Mouse (Mus musculus) liver, adult 2 months (tissue): Measurements from ENCODE around the gene Gm48551. TPM values are rescaled to one million over a fixed set of nuclear protein-coding genes. Genes with fewer than 3 reads are reported as not detected.

ENCODE experiments used
- DNase-seq: peaks from one replicate; pipeline ENCODE4 v3.0.0-alpha.2; 2011; ENCODE audit warnings: low read depth, low spot score; ENCODE audit errors: extremely low read depth
- H3K27ac ChIP-seq: fragments of 200-500 bp; replicated peaks from 2 replicates; pipeline ENCODE4 v1.5.1; 2012; ENCODE audit warnings: low read depth, mild to moderate bottlenecking, control low read depth, inconsistent platforms, low read length; ENCODE audit not compliant: insufficient read depth
- H3K27me3 ChIP-seq: fragments of 200-500 bp; 2 replicates; pipeline ENCODE4 v1.6.1; 2012; ENCODE audit warnings: mild to moderate bottlenecking, moderate library complexity, low read length, inconsistent platforms; ENCODE audit not compliant: control insufficient read depth, insufficient read depth
- H3K36me3 ChIP-seq: fragments of 200-500 bp; 2 replicates; pipeline ENCODE4 v1.6.1; 2012; ENCODE audit warnings: low read length, inconsistent platforms; ENCODE audit not compliant: control insufficient read depth, insufficient read depth
- H3K4me1 ChIP-seq: fragments of 200-500 bp; 2 replicates; pipeline ENCODE4 v1.6.1; 2011; ENCODE audit warnings: low read length; ENCODE audit not compliant: control insufficient read depth, insufficient read depth
- H3K4me3 ChIP-seq: fragments of 200-500 bp; 2 replicates; pipeline ENCODE4 v1.5.1; 2011; ENCODE audit warnings: low read depth, mild to moderate bottlenecking, control low read depth, low read length, moderate library complexity; ENCODE audit not compliant: insufficient read depth
- H3K79me2 ChIP-seq: fragments of 200-500 bp; 2 replicates; pipeline ENCODE4 v1.6.1; 2012; ENCODE audit warnings: inconsistent platforms, mild to moderate bottlenecking, low read length, moderate library complexity; ENCODE audit not compliant: control insufficient read depth, insufficient read depth
- H3K9ac ChIP-seq: fragments of 200-500 bp; 2 replicates; pipeline ENCODE4 v1.6.1; 2012; ENCODE audit warnings: low read depth, mild to moderate bottlenecking, control low read depth, inconsistent platforms, low read length
- CTCF ChIP-seq: fragments of 200-500 bp; IDR thresholded peaks from 2 replicates; pipeline ENCODE4 v1.5.1; 2011; ENCODE audit warnings: low read depth, low read length, control low read depth
- POLR2A ChIP-seq: fragments of 200-500 bp; IDR thresholded peaks from 2 replicates; pipeline ENCODE4 v1.6.1; 2011; ENCODE audit warnings: low read length, control low read depth; ENCODE audit not compliant: insufficient read depth; ENCODE audit errors: extremely low read depth
- WGBS: fragments of 180-500 bp; shearing (Covaris S2); methylation state at CpG from one replicate; pipeline ENCODE4 v1.1.7; 2018; 5-methylcytosine and 5-hydroxymethylcytosine counted together
- polyA plus RNA-seq: library from polyadenylated mRNA; depleted of rRNA; stranded (reverse); fragments of >200 nt; gene quantifications from 2 replicates; pipeline ENCODE4 v1.2.3, GENCODE M21; 2012
- total RNA-seq: library from RNA; depleted of rRNA; stranded (reverse); fragments of >200 nt; gene quantifications from 2 replicates; pipeline ENCODE4 v1.2.3, GENCODE M21; 2014

Gm48551 gene
- total and polyA plus RNA-seq, 2 experiments = 0.32 to 2.4 TPM

GRCm38 (mm10) chr10:81342686-81343505, 41.4 kb upstream of the Gm48551 start, which contains the start of gene Gipc3:
TSS of gene Gipc3 (minus strand) at chr10:81343266.
- H3K4me1 ChIP-seq = peaks cover 8% of the 10 kb centered on the region; the same call in 1 of the 2 replicates
- peaks cover 8% of the 10 kb centered on the region for H3K27me3 ChIP-seq
- H3K4me3 ChIP-seq = peak within 1 kb of the TSS; percentile 63
- H3K36me3 ChIP-seq = no peaks in the 10 kb centered on the region; the same call in 1 of the 2 replicates
- no peaks in the 10 kb centered on the region for H3K79me2 ChIP-seq
- TF ChIP-seq POLR2A (no peak), CTCF (no peak)
- DNase-seq = no peak
- peak within 1 kb of the TSS; percentile 73 for H3K9ac ChIP-seq
- WGBS = 5% methylated on average over 60 of the region's 67 CpGs
- no peak within 1 kb of the TSS for H3K27ac ChIP-seq

GRCm38 (mm10) chr10:81344421-81345161, 39.7 kb upstream of the Gm48551 start:
- 44% methylated on average over 8 of the region's 8 CpGs for WGBS
- peaks cover 12% of the 10 kb centered on the region; the same call in 1 of the 2 replicates for H3K4me1 ChIP-seq
- no peak overlapping the region for H3K27ac ChIP-seq
- no peaks in the 10 kb centered on the region for H3K79me2 ChIP-seq
- no peaks in the 10 kb centered on the region; the same call in 1 of the 2 replicates for H3K36me3 ChIP-seq
- no peak overlapping the region for H3K9ac ChIP-seq
- peaks cover 8% of the 10 kb centered on the region for H3K27me3 ChIP-seq
- H3K4me3 ChIP-seq = no peak overlapping the region
- DNase-seq = no peak
- TF ChIP-seq CTCF (no peak), POLR2A (no peak)

GRCm38 (mm10) chr10:81345162-81345534, 39.1 kb upstream of the Gm48551 start:
- DNase-seq = no peak
- 79% methylated on average over 4 of the region's 4 CpGs for WGBS
- TF ChIP-seq POLR2A (no peak), CTCF (no peak)
- Histone ChIP-seq H3K27me3 (peaks cover 8% of the 10 kb centered on the region), H3K4me1 (peaks cover 15% of the 10 kb centered on the region; the same call in 1 of the 2 replicates), H3K27ac (no peak overlapping the region), H3K9ac (no peak overlapping the region), H3K36me3 (no peaks in the 10 kb centered on the region; the same call in 1 of the 2 replicates), H3K4me3 (no peak overlapping the region), H3K79me2 (no peaks in the 10 kb centered on the region)

GRCm38 (mm10) chr10:81346453-81347067, 37.7 kb upstream of the Gm48551 start:
- no peaks in the 10 kb centered on the region for H3K79me2 ChIP-seq
- DNase-seq = peak; percentile 80
- H3K36me3 ChIP-seq = no peaks in the 10 kb centered on the region; the same call in 1 of the 2 replicates
- H3K4me3 ChIP-seq = peak overlapping the region; percentile 47; the same call in 1 of the 2 replicates
- H3K9ac ChIP-seq = peak overlapping the region; percentile 56
- WGBS = 26% methylated on average over 55 of the region's 55 CpGs
- peak overlapping the region; percentile 63 for H3K27ac ChIP-seq
- H3K27me3 ChIP-seq = peaks cover 8% of the 10 kb centered on the region
- TF ChIP-seq POLR2A (peak; percentile 53; the same call in 1 of the 2 replicates), CTCF (peak; percentile 46)
- H3K4me1 ChIP-seq = peaks cover 17% of the 10 kb centered on the region; the same call in 1 of the 2 replicates

DNA sequence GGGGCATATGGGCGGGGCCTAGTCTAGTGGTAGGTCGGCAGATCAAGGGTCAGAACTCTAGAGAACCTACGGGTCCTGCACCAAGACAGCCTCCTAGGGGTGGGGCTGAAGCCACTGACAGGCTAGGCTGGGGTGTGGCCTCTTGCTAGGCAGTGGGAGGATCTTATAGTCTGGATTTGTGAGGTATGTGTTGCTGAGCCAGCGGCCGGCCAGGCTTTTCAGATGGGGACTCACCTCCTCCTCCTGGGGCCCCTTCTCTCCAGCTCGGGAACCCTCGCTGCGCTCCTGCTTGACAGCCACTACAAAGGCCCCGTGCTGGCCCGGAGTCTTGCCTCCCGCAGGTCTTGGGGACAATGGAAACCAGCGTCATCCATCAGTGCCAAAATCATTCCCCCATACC, 35.1 kb upstream of the Gm48551 start:
- Histone ChIP-seq H3K27ac (no peak overlapping the region), H3K4me3 (no peak overlapping the region), H3K79me2 (no peaks in the 10 kb centered on the region), H3K27me3 (no peaks in the 10 kb centered on the region), H3K4me1 (peaks cover 17% of the 10 kb centered on the region; the same call in 1 of the 2 replicates), H3K9ac (peak overlapping the region; percentile 93; the same call in 1 of the 2 replicates), H3K36me3 (no peaks in the 10 kb centered on the region; the same call in 1 of the 2 replicates)
- no peak for DNase-seq
- no peak for TF ChIP-seq POLR2A
- no peak for TF ChIP-seq CTCF
- 41% methylated on average over 12 of the region's 12 CpGs for WGBS
